Mouse (Mus musculus) activated CD4-positive, CD25-positive, alpha-beta regulatory T cell, adult 4 months (primary cell): ENCODE measurements around the gene Rbbp8nl. TPM values are rescaled to one million over a fixed set of nuclear protein-coding genes. Genes with fewer than 3 reads are reported as not detected.
A peak's percentile ranks its signal among the peaks of the same experiment; 100 is the strongest.
"Not testable (repeated sequence)": the region's sequence is repeated elsewhere in the genome, so short reads cannot be mapped to it uniquely, and the experiment has no call there.

Experiments used
- ATAC-seq: one replicate; pipeline ENCODE4 v1.8.0; 2017
- polyA plus RNA-seq, 2 experiments: library from polyadenylated mRNA; unstranded; fragments of 100-300 nt; shearing (Covaris generic); gene quantifications; one replicate each; pipeline ENCODE4 v1.2.1; 2017

Rbbp8nl gene
- polyA plus RNA-seq, 2 experiments from 2014 or later = not detected

DNA sequence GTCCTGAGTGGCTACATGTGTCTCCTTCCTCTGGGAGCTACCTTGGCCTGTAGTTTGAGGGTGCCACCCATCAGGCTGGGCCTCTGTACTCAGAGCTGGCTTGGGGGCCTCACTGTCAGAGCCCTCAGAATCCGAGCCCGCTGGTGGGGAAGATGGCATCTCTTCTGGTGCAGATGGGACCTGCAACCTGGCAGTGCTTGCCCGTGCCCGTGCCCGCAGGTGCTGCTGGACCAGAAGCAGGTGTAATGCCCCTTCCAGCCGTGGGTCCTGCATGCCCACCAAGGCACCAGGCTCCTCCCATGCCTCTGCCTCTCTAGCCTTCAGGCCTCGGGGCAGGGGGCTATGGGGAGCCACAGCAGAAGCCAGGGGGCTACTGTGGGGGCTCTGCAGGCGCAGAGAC, 10.4 kb downstream of the Rbbp8nl start:
- no peak for ATAC-seq

DNA sequence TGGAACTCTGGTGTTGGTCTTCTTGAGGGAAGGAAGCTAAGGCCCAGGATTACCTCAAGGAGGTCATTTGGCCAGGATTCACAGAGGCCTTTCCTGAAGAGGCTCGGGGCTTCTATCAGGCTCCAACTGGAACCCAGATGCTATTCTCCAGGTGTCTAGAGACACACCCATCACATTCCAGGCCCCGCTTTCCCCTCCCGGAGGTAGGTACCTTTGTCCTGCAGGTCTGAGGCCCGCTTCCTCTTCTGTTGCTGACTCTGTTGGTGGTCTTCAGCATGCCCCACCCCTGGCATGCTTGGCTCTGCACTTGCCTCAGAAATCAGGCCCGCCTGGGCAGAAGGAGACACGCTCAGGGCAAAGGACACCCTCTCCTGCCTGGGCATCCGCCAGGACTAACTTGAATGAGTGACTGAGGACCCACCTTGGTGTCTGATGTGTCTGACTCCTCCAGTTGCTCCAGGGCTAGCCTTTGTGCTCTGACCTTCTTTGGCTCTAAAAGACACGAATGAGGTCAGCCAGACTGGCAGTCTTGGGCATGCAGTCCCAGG, 11.8 kb downstream of the Rbbp8nl start:
- ATAC-seq = no peak

DNA sequence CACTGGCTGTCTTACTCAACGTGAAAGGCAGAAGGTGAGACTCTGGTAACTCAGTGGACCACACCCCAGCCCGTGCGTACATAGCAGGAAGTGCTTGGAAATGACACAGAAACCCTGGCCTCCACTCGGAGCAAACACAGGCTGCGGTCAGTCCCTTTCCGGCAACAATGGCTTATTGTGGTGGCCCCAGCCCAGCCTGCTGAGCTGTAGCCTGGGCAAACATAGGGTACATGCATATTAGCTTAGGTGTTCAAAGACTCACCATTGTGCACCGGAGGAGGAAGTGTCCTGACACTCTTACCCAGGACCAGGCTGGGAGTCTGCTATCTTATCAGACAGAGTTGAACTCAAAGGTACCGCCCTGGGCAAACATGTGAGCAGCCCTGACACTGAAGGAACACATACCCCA, 12.8 kb downstream of the Rbbp8nl start:
- peak; percentile 58 for ATAC-seq

DNA sequence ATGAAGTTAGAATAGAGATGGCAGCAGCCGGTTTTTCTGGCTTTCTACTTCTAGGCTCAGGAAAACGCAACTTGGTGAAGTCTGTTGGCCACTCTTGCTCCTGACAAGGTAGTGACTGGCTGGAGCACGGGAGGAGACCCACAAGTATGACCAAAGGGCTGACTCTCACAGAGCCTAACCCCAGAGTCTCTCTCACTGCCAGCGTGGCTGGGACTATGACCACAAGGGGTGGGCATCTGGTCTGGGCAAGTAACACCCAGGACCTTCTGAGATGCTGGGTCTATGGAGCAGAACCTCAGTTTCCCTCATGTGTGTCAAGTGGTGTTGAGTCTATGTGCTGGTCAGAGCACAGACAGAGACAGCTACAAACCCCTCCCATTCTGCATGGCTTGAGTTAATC, 13.3 kb downstream of the Rbbp8nl start:
- ATAC-seq = no peak

DNA sequence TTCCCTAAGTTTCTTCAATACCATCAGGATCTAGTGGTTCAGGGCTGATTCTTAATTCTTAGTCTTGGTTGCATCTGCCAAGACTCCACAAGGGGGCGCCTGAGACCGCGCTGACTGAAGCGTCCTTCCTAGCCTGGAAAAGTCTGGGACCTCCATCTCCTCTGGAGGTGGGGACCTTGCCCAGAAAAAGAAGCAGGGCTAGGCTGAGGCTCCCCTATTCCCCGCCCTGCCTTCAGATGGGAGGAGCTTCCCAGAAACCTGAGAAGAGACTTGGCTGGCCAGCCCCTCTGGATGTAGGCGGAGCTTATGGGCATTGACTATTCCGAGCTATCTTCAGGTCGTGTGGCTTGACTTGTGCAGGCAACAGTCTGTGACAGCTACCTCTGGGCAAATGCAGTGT, 13.8 kb downstream of the Rbbp8nl start:
- peak; percentile 20 for ATAC-seq

DNA sequence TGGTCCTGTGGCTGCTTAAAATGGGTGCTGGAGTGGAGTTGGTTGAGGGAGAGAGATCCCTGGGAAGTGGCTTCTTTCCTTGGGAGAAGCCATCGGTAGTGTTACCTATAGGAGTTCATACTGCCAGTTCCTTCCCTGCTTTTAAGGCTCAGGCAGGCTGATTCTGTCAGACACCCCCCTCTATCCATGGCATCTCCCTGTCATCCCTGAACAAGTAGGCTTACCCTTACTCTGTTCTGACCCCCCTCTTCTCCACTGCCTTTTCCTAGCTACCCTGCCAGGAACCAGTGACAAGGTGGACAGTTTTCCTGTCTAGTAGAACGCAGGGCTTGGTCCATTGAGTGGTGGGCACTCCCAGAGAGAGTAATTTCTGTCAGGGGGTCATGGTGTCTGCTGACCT, 15.2 kb downstream of the Rbbp8nl start:
- ATAC-seq = no peak

DNA sequence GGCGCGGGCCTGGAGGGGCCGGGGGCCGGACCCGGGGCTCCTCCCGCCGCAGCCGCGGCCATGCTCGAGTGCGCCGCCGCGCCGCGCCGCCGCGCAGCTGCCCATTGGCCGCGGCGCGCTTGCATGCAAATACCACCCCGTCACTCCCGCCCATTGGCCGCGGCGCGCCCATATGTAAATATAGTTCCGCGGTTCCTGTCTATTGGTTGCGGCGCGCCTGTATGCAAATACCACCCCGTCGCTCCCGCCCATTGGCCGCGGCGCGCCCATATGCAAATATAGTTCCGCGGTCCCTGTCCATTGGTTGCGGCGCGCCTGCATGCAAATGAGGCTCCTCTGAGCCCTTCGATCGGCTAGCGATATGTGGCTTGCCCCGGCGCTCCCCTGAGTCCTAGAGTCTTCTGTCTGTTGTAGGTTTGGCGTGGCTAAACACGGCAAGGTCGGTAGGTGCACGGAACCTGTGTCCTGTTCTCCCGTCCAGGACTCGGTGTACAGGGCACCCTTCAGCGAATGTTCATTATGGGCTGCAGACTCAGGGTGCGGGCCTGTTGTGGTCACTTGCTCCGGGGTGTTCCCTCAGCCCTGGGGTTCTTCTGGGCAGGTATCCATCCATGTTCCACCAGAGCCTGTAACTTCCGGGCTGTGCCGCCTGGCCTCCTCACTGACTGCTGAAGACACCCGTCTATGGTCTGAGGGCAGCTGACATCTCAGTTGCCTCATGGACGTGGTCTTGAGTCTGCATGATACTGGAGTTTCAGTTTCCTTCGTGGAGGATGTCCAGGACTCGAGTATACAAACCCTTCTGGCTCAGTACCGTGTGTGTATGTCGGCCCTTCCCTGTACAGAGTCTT, 16.1 kb downstream of the Rbbp8nl start, which contains the start of gene Cables2:
TSS of gene Cables2 (minus strand) at position 103 of the 851 bp plus-strand sequence.
- ATAC-seq = peak; percentile 79

DNA sequence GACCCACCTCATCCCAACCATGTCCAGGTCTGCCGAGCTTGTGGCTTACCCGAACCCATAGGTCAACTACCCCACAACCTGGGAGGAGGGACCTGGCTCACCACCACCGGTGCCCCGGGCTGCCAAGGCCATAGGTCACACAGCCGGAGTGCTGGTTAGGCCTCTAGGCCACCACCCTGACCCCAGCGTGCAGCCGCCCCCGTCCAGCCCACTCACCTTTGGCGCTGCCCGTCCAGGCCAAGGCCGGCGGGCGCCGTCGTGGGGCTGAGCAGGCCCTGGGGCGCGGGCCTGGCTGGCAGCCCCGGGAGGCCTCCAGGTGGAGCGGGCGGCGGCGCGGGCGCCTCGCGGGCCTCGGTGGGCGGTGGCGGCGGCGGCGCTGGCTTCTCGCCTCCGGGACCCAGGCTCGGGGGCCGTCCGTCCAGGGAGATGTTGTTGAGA, 16.8 kb downstream of the Rbbp8nl start:
- ATAC-seq = no peak

DNA sequence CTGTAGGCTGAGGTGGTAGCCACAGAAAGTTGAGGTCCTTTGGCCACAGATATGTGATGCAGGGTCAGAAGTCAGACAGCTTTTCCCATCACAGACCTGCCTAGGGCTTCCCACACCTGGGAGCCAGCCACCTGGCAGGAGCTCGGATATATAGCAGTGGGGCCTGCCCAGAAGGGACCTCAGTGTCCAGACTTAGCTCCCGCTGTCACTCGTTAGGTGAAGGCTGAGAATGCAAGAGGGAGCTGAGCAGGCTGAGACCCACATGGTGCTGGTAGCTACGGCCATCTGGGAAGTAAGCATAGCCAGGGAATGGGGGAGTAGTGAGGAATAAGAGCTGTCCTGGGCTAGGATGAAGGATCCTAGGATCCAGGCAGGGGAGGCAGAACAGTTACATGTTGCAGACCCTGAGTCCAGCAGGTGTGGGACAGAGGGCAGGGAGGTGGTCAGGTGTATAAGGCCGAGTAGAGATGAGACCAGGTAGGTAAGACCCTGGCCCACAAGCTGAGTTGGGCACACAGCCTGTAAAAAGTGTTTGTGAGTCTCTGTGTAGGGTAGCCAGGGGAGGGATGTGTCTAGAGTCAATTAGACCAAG, 17.8 kb downstream of the Rbbp8nl start:
- no peak for ATAC-seq

DNA sequence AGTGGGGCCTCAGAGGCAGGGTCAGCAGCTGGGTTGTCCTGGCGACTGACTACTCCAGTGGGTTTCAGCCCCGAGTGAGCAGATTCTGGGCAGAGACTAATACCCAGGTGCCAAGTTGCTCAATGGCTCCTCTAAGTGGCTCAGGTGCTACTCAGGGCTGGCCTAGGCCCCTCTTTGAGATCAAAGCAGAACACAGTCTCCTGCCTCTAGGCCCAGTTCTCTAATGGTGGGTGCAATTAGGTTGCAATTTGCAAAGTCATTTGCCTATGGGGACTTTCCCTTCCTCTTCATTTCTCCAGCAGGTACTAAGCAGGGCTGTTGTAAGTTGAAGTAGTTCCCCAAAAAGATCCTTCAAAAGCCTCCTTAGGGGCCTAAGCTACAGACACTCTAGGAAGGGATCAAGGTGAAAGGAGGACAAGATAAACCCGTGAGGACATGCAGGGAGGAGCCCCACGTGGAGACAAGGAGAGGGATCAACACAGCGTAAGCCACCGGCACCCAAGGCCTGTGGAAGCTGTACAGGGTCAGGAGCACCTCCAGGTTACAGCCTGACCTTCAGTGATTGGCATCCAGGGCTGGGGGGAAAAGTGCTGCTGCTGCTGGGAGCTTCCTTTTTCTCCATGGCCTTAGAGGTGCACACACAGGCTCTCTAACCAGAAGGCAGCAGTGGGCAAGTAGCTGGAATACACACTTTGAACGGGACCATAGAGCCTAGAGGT, 19.0 kb downstream of the Rbbp8nl start:
- no peak for ATAC-seq

DNA sequence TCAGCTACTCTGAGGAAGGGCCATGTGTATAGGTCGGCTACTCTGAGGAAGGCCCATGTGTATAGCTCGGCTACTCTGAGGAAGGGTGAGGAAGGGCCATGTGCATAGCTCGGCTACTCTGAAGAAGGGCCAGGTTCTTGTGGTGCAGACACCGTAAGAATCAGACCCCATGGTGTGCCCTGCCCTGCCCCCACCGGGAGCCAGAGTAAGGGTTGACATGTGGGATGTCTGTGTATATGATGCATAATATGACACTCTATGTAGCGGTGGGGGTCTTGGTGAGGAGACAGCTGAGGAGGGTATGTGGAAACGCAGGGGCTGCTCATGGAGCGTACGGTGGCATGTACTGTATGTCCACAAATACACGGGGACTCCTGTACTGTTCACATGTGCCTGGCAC, 20.4 kb downstream of the Rbbp8nl start:
- no peak for ATAC-seq

DNA sequence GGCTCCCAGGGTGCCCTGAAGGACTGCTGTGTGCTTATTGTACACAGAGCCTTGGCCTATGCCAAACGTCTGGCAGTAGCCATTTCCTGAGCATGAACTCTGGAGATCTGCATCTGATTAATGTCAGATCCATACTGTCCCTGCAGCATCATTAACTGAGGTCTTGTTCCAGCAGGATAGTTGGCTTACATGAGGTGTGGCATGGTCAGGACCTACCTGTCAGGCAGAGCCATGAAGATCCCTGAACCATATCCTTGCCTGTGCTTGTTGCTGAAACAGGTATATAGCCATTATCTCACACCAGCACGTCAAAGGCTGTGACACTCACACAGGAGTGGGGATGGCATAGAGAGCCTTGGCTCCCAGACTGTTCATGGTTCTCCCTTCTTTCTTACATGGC, 21.7 kb downstream of the Rbbp8nl start:
- no peak for ATAC-seq

DNA sequence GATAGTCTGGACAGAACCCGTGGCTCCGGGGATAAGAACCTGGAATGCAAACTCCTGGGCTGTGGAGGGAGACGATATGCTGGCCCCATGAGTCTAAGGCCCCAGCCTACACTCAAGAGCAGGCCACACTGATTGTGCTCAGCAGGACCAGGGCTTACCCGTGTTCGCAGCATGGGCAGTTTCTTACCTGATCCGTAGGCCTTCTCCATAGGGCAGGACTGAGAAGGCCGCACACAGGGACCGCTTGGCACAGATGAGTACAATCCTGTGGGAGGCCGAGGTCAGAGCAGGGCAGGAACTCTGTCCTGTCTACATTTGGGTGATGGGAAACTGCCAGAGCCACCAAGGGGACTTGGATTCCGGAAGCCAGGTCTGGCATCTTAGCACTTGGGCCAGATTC, 26.8 kb downstream of the Rbbp8nl start:
- no peak for ATAC-seq

DNA sequence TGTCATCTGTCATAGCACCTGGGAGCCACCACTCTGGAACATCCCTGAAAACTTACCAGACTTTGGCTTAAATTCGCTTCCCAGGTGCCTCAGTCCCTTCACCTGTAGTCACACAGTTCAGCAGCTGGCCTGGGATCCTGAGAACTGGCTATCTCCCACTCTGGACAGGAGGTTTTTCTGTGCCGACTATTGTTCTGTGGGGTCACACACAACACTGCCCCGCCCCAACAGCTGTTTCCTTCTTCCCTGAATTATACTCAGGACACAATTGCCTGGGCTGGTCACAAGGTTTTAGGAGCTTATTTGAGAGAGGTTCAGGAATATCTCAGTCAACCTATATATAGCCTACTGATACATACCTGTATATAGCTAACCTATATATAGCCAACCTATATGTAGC, 27.2 kb downstream of the Rbbp8nl start:
- no peak for ATAC-seq

DNA sequence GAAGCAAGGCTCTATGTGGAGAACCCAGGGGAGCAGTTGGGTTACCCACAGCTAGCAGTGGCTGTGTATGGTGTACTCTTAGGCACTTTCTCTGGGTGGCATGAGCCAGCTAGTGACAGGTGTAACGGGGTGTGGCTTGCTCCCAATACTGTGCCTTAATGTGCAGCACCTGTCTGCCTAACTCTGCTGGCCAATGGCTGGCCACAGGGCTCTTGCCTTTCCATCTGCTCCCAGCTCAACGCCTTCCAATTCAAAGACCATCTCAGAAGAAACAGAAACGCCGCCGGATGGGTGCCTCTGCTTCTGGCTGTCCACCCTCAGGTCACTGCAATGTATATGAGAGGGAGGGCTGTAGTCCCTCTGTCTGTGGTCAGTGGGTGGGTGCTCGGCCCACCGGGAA, 27.8 kb downstream of the Rbbp8nl start:
- ATAC-seq = no peak

DNA sequence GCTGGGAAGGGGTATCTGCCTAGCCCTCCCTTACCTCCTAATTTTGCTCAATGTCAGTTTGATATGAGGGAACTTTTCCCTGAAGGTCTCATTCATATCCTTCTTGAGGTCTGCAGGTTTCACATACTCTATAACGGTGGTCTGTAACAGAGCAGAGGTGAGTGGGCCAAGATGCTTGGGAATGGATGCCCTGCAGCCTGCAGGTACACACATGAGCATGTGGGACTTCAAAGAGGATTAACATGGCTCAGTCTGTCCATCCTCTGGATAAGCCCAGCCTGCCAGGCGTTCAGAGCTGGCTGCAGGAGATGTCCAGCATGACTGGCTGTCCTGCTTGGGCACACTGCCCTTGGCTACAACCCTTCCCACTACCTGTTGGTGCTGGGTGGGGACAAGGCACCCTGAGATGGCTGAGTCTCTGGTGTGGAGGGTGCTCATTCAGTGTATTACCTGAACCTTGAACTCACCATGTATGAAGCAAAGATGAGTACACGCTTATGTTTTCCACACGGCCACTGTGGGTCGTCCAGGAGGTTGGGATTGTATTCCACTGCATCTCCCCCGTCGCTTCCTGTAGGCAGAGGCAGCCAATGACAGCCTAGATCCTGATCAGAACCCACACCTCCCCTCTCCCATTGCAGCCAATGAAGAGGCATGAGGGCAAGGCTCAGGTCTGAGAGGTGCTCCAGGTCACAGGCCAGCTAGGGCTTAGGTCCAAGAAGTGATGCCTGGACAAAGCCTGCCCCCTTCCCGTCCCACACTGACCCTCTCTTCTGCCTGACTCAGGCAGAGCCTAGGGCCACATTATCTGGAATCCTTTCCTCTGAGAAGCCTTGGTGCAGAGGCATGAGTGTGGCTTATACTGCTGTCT, 28.8 kb downstream of the Rbbp8nl start:
- ATAC-seq = no peak

DNA sequence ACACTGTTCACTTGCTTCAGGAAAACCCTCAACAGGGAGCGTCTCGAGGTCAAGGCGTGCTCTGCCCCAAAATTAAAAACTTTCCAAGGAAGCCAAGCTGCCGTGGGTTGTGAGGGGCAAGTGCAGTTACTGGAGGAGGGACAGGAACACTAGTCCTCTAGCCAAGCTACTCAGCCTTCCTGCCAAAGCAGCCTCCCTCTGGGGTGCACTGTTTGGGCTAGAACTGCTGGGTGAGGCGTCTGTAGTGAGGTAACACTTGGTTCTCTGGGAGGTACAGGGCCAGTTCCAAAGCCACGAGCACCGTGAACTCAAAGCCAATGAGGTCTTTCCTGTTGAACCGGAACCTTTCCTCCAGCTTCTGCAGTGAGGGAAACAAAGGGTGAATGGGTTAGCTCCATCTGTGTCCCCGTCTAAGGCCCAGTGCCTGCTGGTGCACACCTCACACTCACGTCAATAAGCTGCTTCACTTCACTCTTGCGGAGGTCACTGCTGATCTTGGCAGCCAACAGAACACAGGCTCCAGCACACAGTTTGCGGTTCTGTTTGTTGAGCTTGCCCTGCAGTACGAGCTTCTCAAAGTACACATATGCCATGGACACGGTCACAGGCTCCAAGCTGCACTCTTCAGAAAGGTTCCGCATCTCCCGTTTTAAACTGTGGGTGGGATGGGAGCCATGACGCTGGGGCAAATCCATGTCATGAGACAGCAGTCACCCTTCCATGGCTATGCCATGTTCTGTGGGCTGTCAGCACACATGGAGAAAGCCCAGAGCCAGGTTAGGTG, 29.7 kb downstream of the Rbbp8nl start:
- ATAC-seq = not testable (repeated sequence)

DNA sequence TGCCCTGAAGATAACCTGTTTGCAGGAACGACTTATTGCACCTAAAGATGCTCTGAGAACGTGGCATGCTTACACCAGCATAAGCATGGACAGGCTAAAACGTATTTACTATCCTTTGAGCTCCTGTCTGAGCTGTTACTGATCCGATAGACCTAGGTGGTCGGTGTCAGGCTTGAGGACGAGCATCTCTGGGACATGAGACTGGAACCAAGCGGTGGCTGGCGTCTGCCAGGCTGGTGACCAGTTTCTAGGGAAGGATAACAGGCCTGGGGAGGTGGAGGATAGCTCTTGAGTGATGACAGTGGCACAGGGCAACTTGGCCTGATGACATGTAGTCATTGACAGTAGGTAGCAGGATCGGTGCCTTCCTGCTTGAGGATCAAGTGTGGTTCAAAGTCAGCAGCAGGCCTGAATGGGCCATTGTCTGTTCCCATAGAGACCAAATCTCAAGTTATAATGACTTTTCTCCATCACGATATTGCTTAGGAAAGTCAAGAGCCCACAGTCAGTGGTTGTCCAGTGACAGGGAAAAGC, 30.7 kb downstream of the Rbbp8nl start:
- not testable (repeated sequence) for ATAC-seq

DNA sequence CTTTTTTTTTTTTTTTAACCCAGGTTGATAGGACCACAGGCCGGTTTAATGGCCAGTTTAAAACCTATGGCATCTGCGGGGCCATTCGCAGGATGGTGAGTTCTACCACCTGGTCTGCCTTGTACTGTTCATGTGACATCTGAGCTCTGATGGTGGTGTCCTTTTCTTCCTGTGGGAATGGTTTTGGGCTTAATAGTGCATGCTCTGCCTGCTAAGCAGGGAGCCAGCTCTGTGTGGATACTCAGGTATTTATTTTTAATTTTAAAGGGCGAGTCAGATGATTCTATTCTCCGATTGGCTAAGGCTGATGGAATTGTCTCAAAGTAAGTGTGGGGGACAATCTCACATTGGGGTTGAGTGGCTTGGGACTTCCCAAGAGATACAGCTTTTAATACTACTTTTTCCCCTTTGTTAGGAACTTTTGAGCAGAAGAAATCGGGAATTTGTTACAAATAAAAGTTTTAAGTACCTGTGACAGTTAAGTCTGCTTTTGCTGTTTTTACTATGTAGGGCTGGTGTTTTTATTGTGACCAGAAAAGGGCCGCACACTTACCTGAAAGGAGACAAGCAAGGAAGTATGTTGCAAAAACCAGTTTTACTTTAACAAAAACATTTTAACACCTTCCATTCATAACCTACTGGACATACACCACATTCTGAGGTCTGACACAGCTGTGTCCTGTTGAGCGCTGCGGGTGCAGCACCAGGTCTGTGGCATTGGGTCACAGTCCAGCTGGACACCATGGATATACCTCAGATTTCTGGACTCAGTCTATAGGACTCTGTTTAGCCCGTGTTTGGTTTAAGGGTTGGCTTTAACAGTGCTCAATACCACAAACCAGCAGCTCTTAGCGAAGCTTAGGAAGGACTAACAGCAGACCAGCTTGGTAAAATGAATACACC, 31.5 kb downstream of the Rbbp8nl start:
- ATAC-seq = no peak

DNA sequence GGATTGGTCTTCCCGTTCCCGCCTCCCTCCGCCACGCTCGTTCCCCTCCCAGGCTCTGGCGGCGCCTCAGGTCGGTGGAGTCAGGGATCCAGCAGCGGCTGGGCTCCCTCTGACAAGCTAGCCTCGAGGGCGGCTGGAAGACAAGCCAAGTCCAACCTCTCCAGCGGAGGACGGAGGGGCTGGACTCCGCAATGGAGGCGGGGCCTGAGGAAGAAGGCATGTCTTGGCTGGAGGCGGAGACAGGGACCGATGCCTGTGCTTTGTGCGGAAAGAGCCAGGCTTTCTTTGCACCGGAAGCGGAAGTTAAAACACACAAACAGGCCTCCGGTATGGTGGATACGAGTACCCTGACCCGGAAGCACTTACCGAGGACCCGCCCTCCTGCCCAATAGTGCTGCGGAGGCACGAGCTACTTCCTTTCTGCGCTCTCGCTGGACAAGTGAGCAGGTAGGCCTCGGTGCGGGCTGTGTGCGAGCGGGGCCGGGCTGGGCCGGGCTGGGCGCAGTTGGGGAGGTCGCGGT, 32.6 kb downstream of the Rbbp8nl start, which contains the start of gene Rps21:
TSS of gene Rps21 (plus strand) at position 377 of the 521 bp plus-strand sequence.
- ATAC-seq = peak; percentile 93
